Mouse (Mus musculus) kidney, postnatal 36 days (tissue): ENCODE results near the gene Mff.

Experiments used
- DNase-seq, 2 experiments: peaks; one replicate each; pipeline ENCODE4 v3.0.0; 2021 to 2022; ENCODE audit warnings: mixed read lengths in 2 of 2

Mff gene

DNA sequence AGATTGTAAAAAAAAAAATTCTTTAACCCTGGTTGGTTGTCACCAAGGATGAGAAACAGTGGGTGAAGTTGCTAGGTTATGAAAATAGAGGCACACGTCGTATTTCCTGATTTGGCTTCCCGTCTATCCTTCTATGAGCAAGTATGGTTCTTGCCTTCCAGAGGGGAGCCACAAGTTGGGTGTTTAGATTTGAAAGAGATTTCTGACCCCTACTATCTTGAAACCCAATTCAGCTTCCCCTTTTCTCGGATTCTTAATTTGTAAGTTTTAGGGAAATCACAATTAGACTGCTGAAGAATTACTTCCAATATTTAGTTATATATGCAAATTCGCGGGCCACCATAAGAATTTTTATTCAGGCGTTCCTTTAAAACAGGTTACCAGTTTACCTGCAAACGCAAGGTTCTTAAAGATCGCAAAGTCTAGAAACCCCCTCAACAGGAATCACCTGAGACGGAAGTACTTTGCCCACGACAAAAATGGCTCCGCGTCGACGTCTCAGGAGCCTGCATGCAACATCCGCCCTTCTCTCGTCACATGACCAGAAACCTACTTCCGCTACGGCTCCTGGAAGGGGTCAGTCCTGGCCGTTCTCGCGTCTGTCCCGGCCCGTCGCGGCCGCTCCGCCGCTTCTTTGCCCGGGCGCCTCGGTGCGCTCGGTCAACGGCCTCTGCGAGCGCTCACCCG lies at the start of gene Mff:
TSS of gene Mff (plus strand) at position 552 of the 687 bp plus-strand sequence.
- DNase-seq = peak; percentile 96 to 97

DNA sequence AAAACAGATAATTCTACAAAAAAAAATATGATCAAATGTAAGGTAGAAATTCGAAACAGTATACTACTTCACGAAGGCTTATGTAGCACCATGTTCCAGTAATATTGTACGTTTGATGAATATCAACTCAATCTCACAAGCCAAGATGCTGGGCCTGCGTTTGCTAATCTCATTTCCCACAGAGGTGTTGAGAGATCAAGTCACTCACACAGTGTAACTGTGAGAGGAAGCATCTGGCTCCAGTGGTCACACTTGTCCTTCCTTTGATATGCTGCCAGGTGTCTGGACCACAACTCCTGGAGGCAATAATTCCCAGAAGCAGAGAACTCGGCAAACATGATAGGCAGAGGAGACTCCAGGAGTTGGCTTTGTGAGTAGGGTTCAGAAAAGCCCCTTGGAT lies 38.4 kb upstream of the Mff start:
- no peak for DNase-seq

DNA sequence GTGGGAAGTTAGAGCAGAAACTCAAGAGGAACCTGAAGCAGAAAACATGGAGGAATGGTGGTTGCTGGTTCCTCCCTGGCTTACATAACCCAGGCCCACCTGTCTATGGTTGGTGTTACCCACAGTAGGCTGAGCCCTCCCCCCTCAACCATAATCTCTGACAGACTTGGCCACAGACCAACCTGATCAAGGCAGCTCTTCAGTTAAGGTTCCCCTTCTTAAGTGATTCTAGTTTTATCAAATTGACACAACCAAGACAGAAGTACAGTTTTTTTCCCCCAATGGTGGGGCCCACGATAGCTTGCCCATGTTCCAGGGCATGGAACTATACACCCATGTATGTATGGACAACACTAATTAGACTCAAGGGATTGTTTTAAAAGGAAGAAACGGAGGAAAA lies 37.8 kb upstream of the Mff start:
- no peak for DNase-seq

DNA sequence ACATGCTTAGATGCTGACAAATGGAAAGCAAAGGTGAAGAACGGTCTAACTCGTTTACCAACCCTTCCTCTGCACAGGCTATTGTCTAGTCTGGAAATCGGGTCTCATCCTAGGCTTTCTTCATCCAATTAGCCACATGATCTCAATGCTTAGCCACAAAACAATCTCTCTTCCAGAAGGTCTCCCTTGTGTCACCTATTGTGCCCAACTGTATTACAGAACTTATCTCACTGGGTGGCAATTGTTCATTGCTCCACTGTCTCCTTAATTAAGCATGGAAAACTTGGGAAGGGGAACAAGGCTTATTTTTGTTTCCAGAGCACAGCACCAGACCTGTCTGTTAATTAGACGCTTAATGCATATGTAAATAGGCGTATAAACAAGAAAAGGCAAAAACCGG lies 36.8 kb upstream of the Mff start:
- no peak for DNase-seq

DNA sequence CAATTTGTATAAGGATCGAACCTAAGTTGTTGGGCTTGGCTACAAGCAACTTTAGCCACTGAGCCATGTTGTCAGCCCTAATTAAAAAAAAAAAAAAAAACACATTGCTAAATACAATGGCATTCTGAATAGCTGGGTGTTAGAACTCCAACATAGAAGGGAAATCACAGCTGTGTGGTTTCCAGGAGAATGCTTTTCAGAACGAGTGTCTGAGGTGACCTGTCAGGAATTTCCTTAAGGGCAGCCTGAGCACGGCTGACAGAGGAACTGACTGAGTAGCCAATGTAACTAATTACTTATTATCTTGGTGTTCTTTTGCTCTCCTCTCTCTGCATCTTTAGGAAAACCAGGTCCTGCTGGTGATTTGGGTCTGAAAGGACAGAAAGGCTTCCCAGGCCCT lies 28.8 kb upstream of the Mff start:
- DNase-seq = no peak

DNA sequence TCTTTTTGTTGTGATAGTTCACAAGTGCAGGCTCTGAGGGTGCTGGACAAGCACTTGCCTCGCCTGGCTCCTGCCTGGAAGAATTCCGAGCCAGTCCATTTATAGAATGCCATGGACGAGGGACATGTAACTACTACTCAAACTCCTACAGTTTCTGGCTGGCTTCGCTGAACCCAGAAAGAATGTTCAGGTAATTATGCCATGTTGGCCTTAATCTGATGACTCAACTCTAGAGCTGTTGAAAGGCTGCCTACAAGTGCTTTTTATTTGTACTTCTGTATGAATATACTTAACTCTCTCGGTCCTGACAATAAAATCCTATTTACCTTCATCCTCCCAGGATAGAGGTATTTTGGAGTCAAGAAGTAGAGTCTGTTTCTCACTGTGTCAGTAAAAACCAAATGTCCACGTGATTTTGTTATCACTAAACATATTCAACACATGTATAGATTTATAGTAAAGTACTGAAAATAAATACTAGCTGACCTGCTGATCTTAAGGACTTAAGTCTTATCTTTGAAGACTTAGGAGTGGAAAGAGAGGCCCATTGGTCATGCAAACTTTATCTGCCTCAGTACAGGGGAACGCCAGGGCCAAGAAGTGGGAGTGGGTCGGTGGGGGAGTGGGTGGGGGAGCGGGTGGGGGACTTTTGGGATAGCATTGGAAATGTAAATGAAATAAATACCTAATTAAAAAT lies 6.7 kb upstream of the Mff start:
- no peak for DNase-seq

DNA sequence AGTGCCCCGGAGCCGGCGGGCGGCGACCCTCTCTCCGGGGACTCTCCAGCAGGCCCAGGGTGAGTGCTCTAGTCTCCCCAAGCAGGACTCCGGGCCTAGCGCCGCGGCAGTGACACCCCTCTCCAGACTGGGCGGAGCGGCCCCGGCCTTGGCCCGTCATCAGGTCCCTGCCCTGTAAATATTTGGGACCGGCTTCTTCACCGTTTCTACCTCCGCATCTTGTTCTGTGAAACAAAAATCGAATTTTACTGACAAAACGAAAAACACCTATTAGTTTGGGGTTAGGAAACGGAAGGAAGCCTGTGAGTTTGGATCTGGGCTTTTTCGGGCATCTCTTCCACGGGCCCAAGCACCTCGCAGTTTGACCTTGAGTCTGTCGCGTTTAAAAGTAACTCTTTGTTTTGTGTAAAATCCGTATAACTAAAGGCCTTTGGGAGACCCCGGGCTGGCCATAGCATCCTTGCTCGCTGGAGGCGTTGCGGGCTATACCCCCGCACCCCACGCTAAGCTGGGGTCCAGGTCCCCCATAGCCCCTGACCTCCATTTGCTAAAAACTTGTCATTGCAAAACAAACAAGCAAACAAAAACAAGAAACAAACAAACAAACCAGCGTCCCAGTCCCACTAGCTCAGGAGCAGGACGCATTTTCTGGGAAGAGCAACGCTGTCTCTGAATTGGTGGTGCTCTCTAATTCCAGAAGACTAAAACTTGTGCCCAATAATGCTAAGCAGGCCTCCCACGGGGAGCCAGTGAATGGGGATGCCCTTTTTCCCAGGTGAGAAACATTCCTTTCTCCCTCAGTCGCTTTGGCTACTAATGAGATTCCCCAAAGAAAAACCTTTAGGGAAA lies 560 bp downstream of the Mff start:
- DNase-seq = peak in 1 of 2 experiments; percentile 4

DNA sequence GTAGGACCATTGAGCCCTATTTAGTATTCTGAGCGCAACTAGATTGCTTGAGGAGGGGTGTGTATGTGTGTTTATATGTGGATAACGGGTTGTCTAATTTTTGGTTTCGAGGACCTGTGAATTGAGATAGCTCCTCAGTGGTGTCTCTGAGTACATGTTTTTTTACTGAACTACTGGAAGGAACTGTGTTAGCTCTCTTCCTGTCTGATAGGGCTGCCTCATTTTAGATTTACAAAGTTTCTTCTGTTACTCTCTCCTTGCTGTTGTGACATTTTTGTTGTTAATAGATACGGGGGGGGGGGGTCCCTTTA lies 1.1 kb downstream of the Mff start:
- DNase-seq = no peak

DNA sequence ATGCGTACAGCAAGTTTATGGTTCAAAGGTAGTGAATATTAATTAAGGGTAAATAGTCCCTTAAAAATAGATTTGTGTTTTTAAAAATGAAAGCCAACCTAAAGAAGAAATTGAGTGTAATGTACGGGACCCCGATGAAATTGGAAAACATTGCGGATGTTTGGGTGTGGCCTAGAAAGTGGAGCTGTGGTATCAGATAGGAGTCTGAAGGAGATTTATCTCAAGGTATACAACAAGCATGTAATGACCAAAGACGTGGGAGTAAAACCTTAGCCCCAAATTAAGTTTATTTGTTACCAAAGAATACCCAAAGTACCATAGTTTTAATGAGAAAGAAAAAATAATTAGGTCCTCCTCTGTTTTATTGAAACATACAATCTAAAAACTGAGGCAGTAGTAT lies 1.8 kb downstream of the Mff start:
- DNase-seq = no peak

DNA sequence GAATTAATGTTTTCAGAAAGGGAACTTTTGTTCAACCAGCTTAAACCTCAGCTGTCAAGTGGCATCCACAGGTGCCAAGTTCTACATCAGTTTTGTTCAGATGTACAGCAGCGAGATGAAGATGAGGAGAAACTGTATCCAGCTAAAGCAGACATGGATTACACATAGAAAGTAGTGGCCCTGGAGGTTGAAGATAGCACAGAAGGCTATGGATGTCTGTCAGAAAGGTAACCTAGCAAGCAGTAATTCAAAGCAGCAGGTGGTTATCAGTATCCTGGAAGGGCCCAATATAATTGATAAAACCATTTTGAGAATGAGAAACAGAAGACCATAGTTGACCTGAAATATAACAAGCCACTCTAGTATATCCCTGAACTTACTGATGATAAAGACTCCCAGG lies 8.7 kb downstream of the Mff start:
- no peak for DNase-seq

DNA sequence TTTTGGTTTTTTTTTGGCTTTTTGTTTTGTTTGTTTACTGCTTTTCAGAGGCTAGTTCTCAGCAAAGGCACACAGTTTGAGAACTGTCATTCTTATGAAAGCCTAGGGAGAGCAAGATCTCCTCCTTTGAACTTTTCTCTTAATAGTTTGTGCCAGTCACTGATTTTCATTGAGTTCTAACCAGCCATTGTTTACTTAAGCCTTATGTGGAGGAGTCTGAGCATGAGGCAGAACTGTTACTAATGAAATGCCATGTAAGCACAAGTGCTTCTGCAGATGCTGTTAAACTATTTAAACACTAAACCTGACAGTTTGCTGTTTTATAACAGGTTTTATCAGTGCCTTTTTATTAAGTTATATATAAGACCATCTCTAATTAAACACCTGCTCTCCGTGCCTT lies 13.4 kb downstream of the Mff start:
- no peak for DNase-seq

DNA sequence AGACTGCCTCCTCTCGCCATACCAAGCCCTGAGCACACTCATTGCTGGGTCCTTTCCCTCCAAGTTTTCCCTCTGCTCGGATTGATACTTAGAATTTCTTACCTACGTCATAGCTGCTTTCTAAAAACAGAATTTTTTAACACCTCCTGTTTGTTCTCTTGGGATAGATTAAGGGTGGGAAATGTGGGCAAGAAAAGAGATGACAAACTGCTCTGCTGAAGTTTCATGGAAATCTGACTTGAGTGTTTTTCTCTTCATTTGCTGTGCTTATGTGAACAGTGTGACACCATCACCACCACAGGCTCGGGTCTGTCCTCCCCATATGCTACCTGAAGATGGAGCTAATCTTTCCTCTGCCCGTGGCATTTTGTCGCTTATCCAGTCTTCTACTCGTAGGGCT lies 16.8 kb downstream of the Mff start:
- DNase-seq = no peak

DNA sequence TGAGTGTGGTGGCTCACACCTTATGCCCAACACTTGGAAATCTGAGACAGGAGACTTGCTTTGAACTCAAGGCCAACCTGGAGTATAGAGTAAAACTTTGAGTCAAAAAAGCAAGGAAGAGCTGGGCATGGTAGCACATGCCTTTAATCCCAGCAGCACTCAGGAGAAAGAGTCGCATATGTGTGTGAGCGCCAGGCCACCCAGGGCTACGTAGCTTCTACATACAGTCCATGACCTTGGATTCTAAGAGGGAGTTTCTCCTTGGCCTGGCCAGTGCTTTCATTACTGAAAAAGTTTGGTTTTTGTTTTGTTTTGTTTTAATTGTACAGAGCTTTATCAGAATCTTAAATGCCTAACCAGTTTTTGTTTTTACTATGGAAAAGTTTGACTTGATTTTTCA lies 19.3 kb downstream of the Mff start:
- no peak for DNase-seq

DNA sequence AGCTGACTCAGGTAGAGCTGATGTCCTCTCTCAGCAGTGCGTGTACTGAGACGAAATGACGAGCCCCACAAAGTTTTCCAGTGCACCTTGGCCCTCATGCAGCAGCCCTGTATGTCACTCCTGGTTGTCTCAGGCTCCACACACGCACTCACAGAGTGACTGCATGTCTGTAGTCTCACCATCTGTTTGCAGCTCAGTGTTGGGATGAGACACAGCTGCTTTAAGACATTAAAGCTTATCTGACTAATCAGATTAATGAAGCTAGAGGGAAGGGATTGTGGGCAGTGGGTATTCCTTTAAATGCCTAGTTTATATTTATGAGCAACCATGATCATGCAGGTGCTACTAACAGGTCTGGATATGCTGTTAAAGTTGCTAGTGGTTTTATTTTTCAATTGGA lies 21.7 kb downstream of the Mff start:
- DNase-seq = no peak

DNA sequence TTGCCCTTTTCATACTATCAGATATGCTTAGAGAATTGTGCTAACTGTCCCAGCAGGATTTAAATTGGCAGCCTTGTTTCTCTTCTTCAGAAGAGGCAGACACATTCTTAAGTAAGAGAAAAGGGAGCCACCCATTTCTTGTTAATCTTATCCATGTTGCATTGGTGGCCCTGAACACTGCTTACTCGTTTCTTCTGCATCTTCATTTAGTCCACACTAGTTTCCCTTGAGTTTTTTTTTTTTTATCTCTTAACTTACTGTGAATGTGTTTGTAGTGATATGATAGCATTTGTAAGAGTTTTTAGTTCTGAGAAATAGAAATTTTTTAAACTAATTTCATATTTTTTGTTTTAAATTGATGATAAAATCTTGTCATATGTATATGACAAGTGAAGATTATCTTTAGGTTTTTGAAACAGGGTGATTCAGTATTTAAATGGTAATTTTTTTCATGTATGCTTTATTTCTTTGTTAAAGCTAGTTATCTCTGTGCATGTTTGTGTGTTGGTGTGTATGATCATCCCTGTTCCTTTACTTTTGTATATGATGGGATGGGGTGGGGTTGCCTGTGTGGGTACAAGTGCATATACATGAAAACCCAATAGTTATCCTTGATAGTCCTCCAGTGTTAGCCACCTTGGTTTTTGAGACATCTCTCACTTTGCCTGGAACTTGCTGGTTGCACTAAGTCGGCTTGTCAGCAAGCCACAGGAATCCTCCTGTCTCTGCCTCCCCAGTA lies 23.2 kb downstream of the Mff start:
- DNase-seq = no peak

DNA sequence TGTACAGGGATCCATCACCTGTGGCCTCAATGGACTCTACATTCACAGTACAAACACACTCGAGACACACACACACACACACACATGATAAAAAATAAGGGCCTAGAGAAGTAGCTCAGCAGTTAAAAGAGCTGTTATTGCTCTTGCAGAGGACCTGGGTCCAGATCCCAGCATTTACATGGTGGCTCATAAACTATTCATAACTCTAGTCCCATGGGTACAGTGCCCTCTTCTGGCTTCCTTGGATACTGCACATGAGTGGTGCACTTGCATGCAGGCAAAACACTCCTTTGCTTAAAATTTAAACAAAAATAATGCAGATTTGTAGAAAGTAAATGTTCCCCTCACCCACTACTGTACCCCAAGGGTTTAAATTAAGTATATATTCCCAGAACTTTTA lies 34.8 kb downstream of the Mff start:
- peak in 1 of 2 experiments; percentile 34 for DNase-seq

DNA sequence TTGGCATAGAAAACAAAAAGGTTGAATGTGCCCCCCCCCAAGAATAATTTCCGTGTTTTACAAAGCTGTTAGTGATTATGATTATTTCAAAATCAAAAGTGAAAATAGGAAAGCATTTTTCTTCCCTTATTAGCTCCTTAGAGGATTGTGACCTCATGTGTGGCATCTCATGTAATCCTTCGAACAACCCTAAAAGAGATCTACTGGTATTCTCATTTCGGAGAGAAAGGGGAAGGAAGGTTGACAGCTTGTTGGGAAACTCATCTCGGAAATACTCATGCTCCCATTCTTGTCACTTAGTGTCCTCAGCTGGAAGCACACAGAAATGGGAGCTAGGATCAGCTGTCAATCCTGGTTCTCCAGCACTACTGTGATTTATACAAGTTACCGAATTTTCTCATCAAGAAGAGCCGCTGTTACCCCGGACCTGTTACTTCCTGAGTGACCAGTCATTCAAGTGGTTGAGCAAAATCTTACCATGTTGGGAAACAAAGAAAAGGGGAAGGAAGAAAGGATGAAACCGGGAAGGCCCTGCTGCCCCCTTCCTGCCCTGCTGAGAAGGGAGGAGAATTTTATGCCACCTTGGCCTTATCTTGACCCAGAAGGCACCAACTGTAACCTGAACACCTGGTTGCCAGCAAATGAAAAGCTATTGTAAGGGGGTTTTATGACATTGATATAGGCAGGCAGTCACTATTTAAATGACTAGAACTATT lies 36.9 kb downstream of the Mff start:
- DNase-seq = no peak

DNA sequence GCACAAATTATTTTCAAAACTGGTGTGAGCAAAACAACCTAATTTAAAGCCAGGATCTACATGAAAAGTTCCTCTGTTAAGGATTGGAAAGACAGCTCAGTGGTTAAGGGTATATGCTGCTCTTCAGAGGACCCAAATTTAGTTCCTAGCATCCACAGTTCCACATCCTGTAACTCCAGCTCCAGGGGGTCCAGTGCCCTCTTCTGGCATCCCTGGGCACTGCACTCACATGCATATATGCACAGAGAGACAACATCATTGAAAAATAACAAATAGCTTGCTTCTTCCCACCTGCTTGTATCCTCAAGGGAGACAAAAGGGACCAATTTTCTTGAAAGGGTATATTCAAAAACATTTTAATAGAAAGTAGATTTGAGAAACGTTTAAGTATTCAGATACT lies 37.6 kb downstream of the Mff start:
- no peak for DNase-seq

DNA sequence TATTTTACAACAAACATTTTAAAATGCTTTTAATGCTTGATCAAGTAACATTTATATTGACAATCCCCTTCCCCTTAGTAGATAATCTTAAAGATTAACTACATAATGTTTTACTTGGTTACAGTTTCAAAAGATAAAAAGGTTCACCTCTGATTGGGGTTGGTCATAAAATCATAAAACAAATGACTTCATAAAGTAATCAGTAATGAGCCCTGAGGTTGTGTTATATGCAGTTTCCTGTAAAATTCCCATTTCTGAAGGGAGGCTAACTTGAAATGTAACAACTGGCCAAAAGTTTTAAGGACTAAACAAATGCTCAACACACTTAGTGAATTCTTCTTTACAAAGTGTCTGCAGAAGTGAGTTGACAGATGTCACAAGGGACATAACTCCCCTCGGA lies 41.5 kb downstream of the Mff start:
- no peak for DNase-seq

DNA sequence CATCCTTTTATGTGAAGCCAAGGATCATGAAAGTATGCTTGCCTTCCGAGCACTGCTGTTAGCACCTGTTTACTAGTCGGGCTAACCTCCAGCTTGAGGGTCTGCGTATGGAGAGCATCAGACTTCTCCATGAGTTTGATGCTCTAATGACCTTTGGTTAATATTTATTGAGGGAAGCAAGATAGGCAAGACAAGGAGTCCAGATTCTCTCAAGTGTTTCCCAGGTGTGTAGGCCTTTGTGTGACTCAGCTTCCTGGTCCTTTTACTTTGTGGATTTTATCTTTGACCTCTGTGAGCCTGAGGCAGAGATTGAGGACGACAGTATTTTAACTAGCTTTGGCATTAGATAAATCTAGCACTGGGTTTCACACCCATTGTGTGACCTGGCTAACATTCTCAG lies 42.0 kb downstream of the Mff start:
- DNase-seq = no peak

DNA sequence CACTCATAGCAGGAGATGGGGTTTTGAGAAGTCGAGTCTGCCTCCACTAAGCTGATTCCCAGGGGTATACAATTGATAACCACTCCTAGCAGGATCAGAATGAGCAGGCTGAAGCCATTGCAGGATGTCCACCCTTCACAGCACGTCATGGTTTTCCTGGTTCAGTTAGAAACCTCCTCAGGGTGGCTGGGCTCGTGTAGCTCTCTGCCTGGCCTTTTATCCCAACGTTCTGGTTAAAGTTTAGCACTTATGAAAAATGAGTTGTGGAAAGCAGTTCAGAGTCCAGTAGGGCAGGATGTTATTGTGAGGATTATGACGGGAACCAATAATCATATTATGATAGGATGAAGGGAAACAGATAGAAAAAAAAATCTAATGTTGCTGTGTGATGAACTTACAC lies 43.6 kb downstream of the Mff start, which contains the start of gene Tm4sf20:
TSS of gene Tm4sf20 (minus strand) at position 193 of the 400 bp plus-strand sequence.
- DNase-seq = no peak

DNA sequence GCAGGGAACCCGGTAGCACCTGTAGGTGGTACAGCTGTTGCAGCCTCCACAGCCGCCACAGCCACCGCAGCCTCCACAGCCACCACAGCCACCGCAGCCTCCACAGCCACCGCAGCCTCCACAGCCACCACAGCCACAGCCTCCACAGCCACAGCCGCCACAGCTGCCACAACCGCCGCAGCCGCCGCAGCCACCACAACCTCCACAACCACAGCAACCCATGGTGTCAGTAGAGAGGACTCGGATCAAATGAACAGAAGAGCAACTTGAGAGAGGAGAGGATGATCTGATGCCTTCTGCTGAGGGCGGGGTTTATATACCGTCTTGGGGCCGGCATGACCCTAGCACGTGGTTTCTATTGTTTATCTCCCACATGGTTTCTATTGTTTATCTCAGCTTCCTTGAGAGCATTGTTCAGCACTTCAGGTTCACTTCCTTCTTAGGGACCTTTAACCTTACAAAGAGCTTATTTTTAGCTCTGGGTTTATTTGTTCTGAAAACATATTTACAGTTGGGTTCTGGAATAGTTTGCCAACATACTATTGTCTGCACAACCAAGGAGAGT lies 46.4 kb downstream of the Mff start, which contains the start of gene Gm47791:
TSS of gene Gm47791 (minus strand) at position 222 of the 565 bp plus-strand sequence.
- DNase-seq = no peak
